Mouse (Mus musculus): ENCODE measurements around the gene Sh3yl1. TPM values are rescaled to one million over a fixed set of nuclear protein-coding genes. Genes with fewer than 3 reads are reported as not detected.

Gene Sh3yl1
- polyA plus RNA-seq (2012; fragmentation: generic; extraction: Trizol) = 1.0 TPM

GRCm38 (mm10) chr12:30911261-30912047, at the start of gene Sh3yl1, which contains the start of gene Acp1:
Gene Sh3yl1 (plus strand): TSS chr12:30911668.
Gene Acp1 (minus strand): TSS chr12:30911589.
- no peak for TF ChIP-seq REST (IDR thresholded peaks at IDR 0.05; ENCODE audit: insufficient read depth, insufficient read length)
- no peak for TF ChIP-seq CEBPB (IDR thresholded peaks at IDR 0.05; ENCODE audit: insufficient read depth, poor library complexity, severe bottlenecking)
- TF ChIP-seq POLR2A (IDR thresholded peaks at IDR 0.05; ENCODE audit: insufficient read length, low read depth) = no peak
- TF ChIP-seq POLR2AphosphoS2 (IDR thresholded peaks at IDR 0.05; ENCODE audit: insufficient read length, low read depth) = peak; percentile 53
- Histone ChIP-seq H3K36me3 (ENCODE audit: control insufficient read depth, insufficient read depth) (no peaks in the 10 kb centered on the region), H3K27me3 (ENCODE audit: control insufficient read depth, insufficient read depth, insufficient read length) (no peaks in the 10 kb centered on the region), H3K4me2 (ENCODE audit: low read depth) (peak within 1 kb of the TSS; percentile 92), H3K79me2 (ENCODE audit: control insufficient read depth, insufficient read depth) (peaks cover 44% of the 10 kb centered on the region), H3K4me3 (peak within 1 kb of the TSS; percentile 95), H3ac (ENCODE audit: control insufficient read depth, insufficient read length) (peak within 1 kb of the TSS; percentile 6)

GRCm38 (mm10) chr12:30864347-30864746, 47.1 kb upstream of the Sh3yl1 start:
- Histone ChIP-seq H3ac (ENCODE audit: control insufficient read depth, insufficient read length) (no peak overlapping the region), H3K4me2 (ENCODE audit: low read depth) (no peak overlapping the region)

GRCm38 (mm10) chr12:30865781-30866180, 45.7 kb upstream of the Sh3yl1 start:
- no peak overlapping the region for H3K4me3 ChIP-seq
- TF ChIP-seq MYOD1 (IDR thresholded peaks at IDR 0.05; ENCODE audit: control insufficient read depth in 1 of 3, insufficient read length in 2 of 3, low read depth in 2 of 3) (no peak), CEBPB (IDR thresholded peaks at IDR 0.05; ENCODE audit: insufficient read depth, poor library complexity, severe bottlenecking) (no peak), POLR2A (IDR thresholded peaks at IDR 0.05; ENCODE audit: insufficient read length, low read depth) (no peak), MAX (IDR thresholded peaks at IDR 0.05; ENCODE audit: low read depth) (no peak), SRF (IDR thresholded peaks at IDR 0.05; ENCODE audit: control insufficient read depth, insufficient read length, low read depth) (no peak), TCF3 (IDR thresholded peaks at IDR 0.05; ENCODE audit: insufficient read length, low read depth) (no peak), USF1 (IDR thresholded peaks at IDR 0.05; ENCODE audit: low read depth) (no peak), POLR2AphosphoS2 (IDR thresholded peaks at IDR 0.05; ENCODE audit: insufficient read length, low read depth) (no peak), MYOG (IDR thresholded peaks at IDR 0.05; ENCODE audit: control insufficient read depth in 1 of 3, insufficient read depth in 1 of 3, insufficient read length in 2 of 3, low read depth in 2 of 3) (no peak), E2F4 (IDR thresholded peaks at IDR 0.05; ENCODE audit: insufficient read depth) (no peak), REST (IDR thresholded peaks at IDR 0.05; ENCODE audit: insufficient read depth, insufficient read length) (no peak), TCF12 (IDR thresholded peaks at IDR 0.05; ENCODE audit: insufficient read depth, poor library complexity, severe bottlenecking) (no peak)
- no peaks in the 10 kb centered on the region for H3K27me3 ChIP-seq (ENCODE audit: control insufficient read depth, insufficient read depth, insufficient read length)
- H3K4me2 ChIP-seq (ENCODE audit: low read depth) = no peak overlapping the region
- no peaks in the 10 kb centered on the region for H3K79me2 ChIP-seq (ENCODE audit: control insufficient read depth, insufficient read depth)
- H3ac ChIP-seq (ENCODE audit: control insufficient read depth, insufficient read length) = no peak overlapping the region
- H3K36me3 ChIP-seq (ENCODE audit: control insufficient read depth, insufficient read depth) = no peaks in the 10 kb centered on the region

More at GRCm38 (mm10) chr12:30864347-30864746, 47.1 kb upstream of the Sh3yl1 start:
- H3K27me3 ChIP-seq (ENCODE audit: control insufficient read depth, insufficient read depth, insufficient read length) = no peaks in the 10 kb centered on the region
- H3K4me3 ChIP-seq = no peak overlapping the region
- no peaks in the 10 kb centered on the region for H3K36me3 ChIP-seq (ENCODE audit: control insufficient read depth, insufficient read depth)
- no peaks in the 10 kb centered on the region for H3K79me2 ChIP-seq (ENCODE audit: control insufficient read depth, insufficient read depth)
- TF ChIP-seq CEBPB (IDR thresholded peaks at IDR 0.05; ENCODE audit: insufficient read depth, poor library complexity, severe bottlenecking) (no peak), E2F4 (IDR thresholded peaks at IDR 0.05; ENCODE audit: insufficient read depth) (no peak), POLR2AphosphoS2 (IDR thresholded peaks at IDR 0.05; ENCODE audit: insufficient read length, low read depth) (no peak), MAX (IDR thresholded peaks at IDR 0.05; ENCODE audit: low read depth) (no peak), MYOG (IDR thresholded peaks at IDR 0.05; ENCODE audit: control insufficient read depth in 1 of 3, insufficient read depth in 1 of 3, insufficient read length in 2 of 3, low read depth in 2 of 3) (no peak), TCF3 (IDR thresholded peaks at IDR 0.05; ENCODE audit: insufficient read length, low read depth) (no peak), SRF (IDR thresholded peaks at IDR 0.05; ENCODE audit: control insufficient read depth, insufficient read length, low read depth) (no peak)

- H3K79me2 ChIP-seq (ENCODE audit: control insufficient read depth, insufficient read depth) = no peaks in the 10 kb centered on the region
- TF ChIP-seq E2F4 (IDR thresholded peaks at IDR 0.05; ENCODE audit: insufficient read depth) (no peak), SRF (IDR thresholded peaks at IDR 0.05; ENCODE audit: control insufficient read depth, insufficient read length, low read depth) (no peak), MYOG (IDR thresholded peaks at IDR 0.05; ENCODE audit: control insufficient read depth in 1 of 3, insufficient read depth in 1 of 3, insufficient read length in 2 of 3, low read depth in 2 of 3) (no peak), MAX (IDR thresholded peaks at IDR 0.05; ENCODE audit: low read depth) (no peak), POLR2AphosphoS2 (IDR thresholded peaks at IDR 0.05; ENCODE audit: insufficient read length, low read depth) (no peak)
- no peak overlapping the region for H3K4me3 ChIP-seq
- no peaks in the 10 kb centered on the region for H3K36me3 ChIP-seq (ENCODE audit: control insufficient read depth, insufficient read depth)
- no peak overlapping the region for H3K4me2 ChIP-seq (ENCODE audit: low read depth)
- peaks cover 24% of the 10 kb centered on the region for H3K27me3 ChIP-seq (ENCODE audit: control insufficient read depth, insufficient read depth, insufficient read length)
- H3ac ChIP-seq (ENCODE audit: control insufficient read depth, insufficient read length) = no peak overlapping the region
These were observed 32.0 kb upstream of the Sh3yl1 start for GRCm38 (mm10) chr12:30879447-30879846.

GRCm38 (mm10) chr12:30883592-30883985, 27.9 kb upstream of the Sh3yl1 start:
- H3K79me2 ChIP-seq (ENCODE audit: control insufficient read depth, insufficient read depth) = no peaks in the 10 kb centered on the region
- H3K36me3 ChIP-seq (ENCODE audit: control insufficient read depth, insufficient read depth) = no peaks in the 10 kb centered on the region
- no peak overlapping the region for H3ac ChIP-seq (ENCODE audit: control insufficient read depth, insufficient read length)
- H3K4me2 ChIP-seq (ENCODE audit: low read depth) = no peak overlapping the region
- no peak for TF ChIP-seq TCF12 (IDR thresholded peaks at IDR 0.05; ENCODE audit: insufficient read depth, poor library complexity, severe bottlenecking)
- H3K27me3 ChIP-seq (ENCODE audit: control insufficient read depth, insufficient read depth, insufficient read length) = peaks cover 29% of the 10 kb centered on the region
- H3K4me3 ChIP-seq = no peak overlapping the region

Measured in myocyte (in vitro differentiated cells).